Mouse (Mus musculus): ENCODE data around the gene Zdhhc12. TPM values are rescaled to one million over a fixed set of nuclear protein-coding genes. Genes with fewer than 3 reads are reported as not detected.

The Zdhhc12 gene
- polyA plus RNA-seq, 1 experiment = 17.4 TPM

- 10% methylated on average over 3 of the region's 3 CpGs for WGBS
- TF ChIP-seq CTCF (IDR thresholded peaks at IDR 0.05; ENCODE audit: control insufficient read depth, insufficient read depth, low read length) (no peak), POLR2A (IDR thresholded peaks at IDR 0.05; ENCODE audit: borderline replicate concordance, control insufficient read depth, low read depth, low read length) (no peak)
- Histone ChIP-seq H3K27ac (ENCODE audit: control insufficient read depth, insufficient read depth, low read depth, low read length, poor library complexity) (no peak overlapping the region), H3K4me1 (ENCODE audit: control insufficient read depth, insufficient read depth, low read length) (peaks cover 3% of the 10 kb centered on the region; the same call in 1 of the 2 replicates), H3K4me3 (replicated peaks; ENCODE audit: control insufficient read depth, low read depth, low read length) (no peak overlapping the region)
These were observed 29.1 kb downstream of the Zdhhc12 start for GRCm38 (mm10) chr2:30064298-30064697.

DNA sequence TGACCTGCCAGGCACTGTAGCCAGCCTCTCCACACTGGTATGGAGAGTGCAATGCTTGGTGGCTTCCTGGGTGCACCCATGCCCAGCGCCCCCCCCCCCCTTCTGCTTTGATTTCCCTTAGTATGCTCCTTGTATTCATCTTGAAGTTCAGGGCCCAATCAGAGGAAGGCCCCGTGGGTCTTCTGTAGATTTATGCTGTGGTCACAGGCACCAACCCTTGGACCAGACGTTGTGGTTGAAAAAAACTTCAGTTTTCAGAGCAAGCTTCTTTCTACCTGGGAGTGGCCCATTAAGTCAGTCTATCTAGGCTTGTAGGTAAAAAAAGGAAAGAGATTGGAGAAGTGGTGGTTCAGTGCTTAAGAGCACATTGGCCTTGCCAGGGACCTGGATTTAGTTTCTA lies 29.7 kb downstream of the Zdhhc12 start:
- H3K4me1 ChIP-seq (ENCODE audit: control insufficient read depth, insufficient read depth, low read length) = peaks cover 3% of the 10 kb centered on the region; the same call in 1 of the 2 replicates
- H3K27ac ChIP-seq (ENCODE audit: control insufficient read depth, insufficient read depth, low read depth, low read length, poor library complexity) = no peak overlapping the region
- 4% methylated on average over 3 of the region's 3 CpGs for WGBS
- no peak overlapping the region for H3K4me3 ChIP-seq (replicated peaks; ENCODE audit: control insufficient read depth, low read depth, low read length)
- TF ChIP-seq POLR2A (IDR thresholded peaks at IDR 0.05; ENCODE audit: borderline replicate concordance, control insufficient read depth, low read depth, low read length) (no peak), CTCF (IDR thresholded peaks at IDR 0.05; ENCODE audit: control insufficient read depth, insufficient read depth, low read length) (no peak)

GRCm38 (mm10) chr2:30063235-30063634 lies 30.2 kb downstream of the Zdhhc12 start:
- 9% methylated on average over 8 of the region's 8 CpGs for WGBS
- Histone ChIP-seq H3K27ac (ENCODE audit: control insufficient read depth, insufficient read depth, low read depth, low read length, poor library complexity) (peak overlapping the region; percentile 53), H3K4me1 (ENCODE audit: control insufficient read depth, insufficient read depth, low read length) (peaks cover 3% of the 10 kb centered on the region; the same call in 1 of the 2 replicates), H3K4me3 (replicated peaks; ENCODE audit: control insufficient read depth, low read depth, low read length) (peak overlapping the region; percentile 67)
- TF ChIP-seq POLR2A (IDR thresholded peaks at IDR 0.05; ENCODE audit: borderline replicate concordance, control insufficient read depth, low read depth, low read length) (no peak), CTCF (IDR thresholded peaks at IDR 0.05; ENCODE audit: control insufficient read depth, insufficient read depth, low read length) (no peak)

- WGBS = under 1% methylated on average over 40 of the region's 40 CpGs
- Histone ChIP-seq H3K4me3 (replicated peaks; ENCODE audit: control insufficient read depth, low read depth, low read length) (peak overlapping the region; percentile 67), H3K27ac (ENCODE audit: control insufficient read depth, insufficient read depth, low read depth, low read length, poor library complexity) (peak overlapping the region; percentile 53), H3K4me1 (ENCODE audit: control insufficient read depth, insufficient read depth, low read length) (peaks cover 3% of the 10 kb centered on the region; the same call in 1 of the 2 replicates)
- TF ChIP-seq POLR2A (IDR thresholded peaks at IDR 0.05; ENCODE audit: borderline replicate concordance, control insufficient read depth, low read depth, low read length) (peak; percentile 63; the same call in 1 of the 2 replicates), CTCF (IDR thresholded peaks at IDR 0.05; ENCODE audit: control insufficient read depth, insufficient read depth, low read length) (0 out of 2 replicates have a peak, but pooled peaks have one; percentile 12)
These were observed 31.0 kb downstream of the Zdhhc12 start for GRCm38 (mm10) chr2:30062249-30063093.

DNA sequence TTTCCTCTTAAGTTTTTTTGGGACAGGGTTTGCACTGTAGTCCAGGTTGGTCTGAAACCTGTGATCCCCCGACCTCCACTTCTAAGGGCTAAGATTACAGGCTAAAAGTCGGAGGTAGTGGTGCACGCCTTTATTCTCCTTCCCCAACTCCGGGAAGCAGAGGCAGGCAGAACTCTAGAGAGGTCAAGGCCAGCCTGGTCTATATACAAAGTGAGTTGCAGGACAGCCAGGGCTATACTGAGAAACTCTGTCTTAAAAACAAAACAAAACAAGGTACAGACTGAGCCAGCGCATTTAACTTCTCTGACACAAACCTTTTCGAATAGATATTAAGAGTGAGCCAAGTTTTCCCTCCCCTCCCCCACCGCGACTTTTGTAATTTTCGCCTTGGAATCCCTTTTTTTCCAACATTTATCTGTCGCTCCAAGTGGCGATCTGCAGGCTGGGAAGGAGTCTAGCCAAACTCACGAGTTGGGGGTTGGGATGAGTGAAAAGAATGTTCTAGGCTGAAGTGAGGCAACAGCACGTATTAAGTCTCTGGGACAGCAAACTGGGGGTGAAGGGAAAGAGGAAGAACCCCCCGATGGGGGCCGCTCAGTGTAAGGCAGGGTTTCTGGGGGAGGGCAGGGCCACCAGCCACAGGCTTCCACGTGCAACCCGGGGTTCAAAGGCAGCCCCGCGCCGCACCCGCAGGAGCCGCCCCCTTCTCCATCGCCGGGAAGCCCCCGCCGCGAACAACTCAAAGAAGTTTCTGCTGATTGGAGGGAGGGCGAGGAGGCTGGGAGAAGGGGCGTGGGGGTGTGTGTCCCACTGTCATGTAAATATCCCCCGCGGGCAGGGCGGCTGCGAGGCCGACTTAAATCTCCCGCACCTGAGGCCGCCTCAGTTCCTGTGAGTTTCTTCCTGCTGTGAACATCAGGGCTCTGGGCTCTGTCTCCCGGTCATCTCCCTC lies 32.0 kb downstream of the Zdhhc12 start:
- 8% methylated on average over 37 of the region's 37 CpGs for WGBS
- H3K4me1 ChIP-seq (ENCODE audit: control insufficient read depth, insufficient read depth, low read length) = peaks cover 3% of the 10 kb centered on the region; the same call in 1 of the 2 replicates
- peak overlapping the region; percentile 67 for H3K4me3 ChIP-seq (replicated peaks; ENCODE audit: control insufficient read depth, low read depth, low read length)
- H3K27ac ChIP-seq (ENCODE audit: control insufficient read depth, insufficient read depth, low read depth, low read length, poor library complexity) = peak overlapping the region; percentile 53; the same call in 1 of the 2 replicates
- TF ChIP-seq POLR2A (IDR thresholded peaks at IDR 0.05; ENCODE audit: borderline replicate concordance, control insufficient read depth, low read depth, low read length) (peak; percentile 35; the same call in 1 of the 2 replicates), CTCF (IDR thresholded peaks at IDR 0.05; ENCODE audit: control insufficient read depth, insufficient read depth, low read length) (no peak)

- no peak overlapping the region for H3K4me3 ChIP-seq (replicated peaks; ENCODE audit: control insufficient read depth, low read depth, low read length)
- 89% methylated on average over 5 of the region's 5 CpGs for WGBS
- no peak overlapping the region for H3K27ac ChIP-seq (ENCODE audit: control insufficient read depth, insufficient read depth, low read depth, low read length, poor library complexity)
- TF ChIP-seq CTCF (IDR thresholded peaks at IDR 0.05; ENCODE audit: control insufficient read depth, insufficient read depth, low read length) = no peak
- no peak for TF ChIP-seq POLR2A (IDR thresholded peaks at IDR 0.05; ENCODE audit: borderline replicate concordance, control insufficient read depth, low read depth, low read length)
- H3K4me1 ChIP-seq (ENCODE audit: control insufficient read depth, insufficient read depth, low read length) = peaks cover 3% of the 10 kb centered on the region; the same call in 1 of the 2 replicates
These were observed 35.0 kb downstream of the Zdhhc12 start for GRCm38 (mm10) chr2:30058418-30058817.

GRCm38 (mm10) chr2:30057223-30057904 lies 36.1 kb downstream of the Zdhhc12 start, which contains the start of gene Set:
Gene Set (plus strand): TSS chr2:30057378.
- 47% methylated on average over 12 of the region's 12 CpGs for WGBS
- H3K4me1 ChIP-seq (ENCODE audit: control insufficient read depth, insufficient read depth, low read length) = no peaks in the 10 kb centered on the region
- no peak within 1 kb of the TSS for H3K27ac ChIP-seq (ENCODE audit: control insufficient read depth, insufficient read depth, low read depth, low read length, poor library complexity)
- no peak within 1 kb of the TSS for H3K4me3 ChIP-seq (replicated peaks; ENCODE audit: control insufficient read depth, low read depth, low read length)
- TF ChIP-seq POLR2A (IDR thresholded peaks at IDR 0.05; ENCODE audit: borderline replicate concordance, control insufficient read depth, low read depth, low read length) = no peak
- TF ChIP-seq CTCF (IDR thresholded peaks at IDR 0.05; ENCODE audit: control insufficient read depth, insufficient read depth, low read length) = no peak
